Mouse (Mus musculus) heart, postnatal 0 days (tissue): Measurements from ENCODE around the gene Slmap.

ENCODE experiments used
- CTCF ChIP-seq: IDR thresholded peaks from 2 replicates; pipeline ENCODE4 v1.5.1; 2016; ENCODE audit warnings: antibody characterized with exemption, control low read depth, low read depth
- EP300 ChIP-seq: IDR thresholded peaks from 2 replicates; pipeline ENCODE4 v1.6.1; 2016; ENCODE audit warnings: antibody characterized with exemption, low read depth

DNA sequence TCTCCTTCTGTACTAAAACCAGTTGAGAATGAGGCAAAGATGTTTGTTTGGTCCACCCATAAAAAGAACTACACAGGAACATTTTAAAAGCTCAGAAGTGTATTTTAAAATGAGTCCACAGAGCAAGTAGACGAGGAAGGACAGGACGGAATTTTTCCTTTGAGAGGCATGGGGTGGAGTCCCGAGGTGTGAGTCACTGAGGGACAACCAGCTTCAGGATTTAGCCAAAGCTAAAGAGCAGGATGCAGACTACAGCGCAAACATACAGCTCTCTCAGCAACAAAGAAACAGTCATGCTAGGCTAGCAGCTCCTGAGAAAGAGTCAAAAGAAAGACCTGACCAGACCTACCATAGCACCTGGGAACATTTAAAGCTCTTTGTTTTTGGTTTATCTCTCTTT is 27.4 kb downstream of the Slmap start:
- TF ChIP-seq EP300 (no peak), CTCF (no peak)
